Mouse (Mus musculus) forelimb bud, embryonic 11.5 days (tissue): ENCODE results near the gene Chst1.

Experiments used
- DNase-seq: peaks from one replicate; pipeline ENCODE4 v3.0.0-alpha.2; 2012; ENCODE audit warnings: low read depth, low spot score

The Chst1 gene

GRCm38 (mm10) chr2:92608810-92609581, 9.5 kb downstream of the Chst1 start:
- peak; percentile 73 for DNase-seq

- DNase-seq, result no peak
Observed at GRCm38 (mm10) chr2:92609704-92610379, 10.3 kb downstream of the Chst1 start.

GRCm38 (mm10) chr2:92613645-92614044, 14.1 kb downstream of the Chst1 start:
- DNase-seq, result no peak

DNA sequence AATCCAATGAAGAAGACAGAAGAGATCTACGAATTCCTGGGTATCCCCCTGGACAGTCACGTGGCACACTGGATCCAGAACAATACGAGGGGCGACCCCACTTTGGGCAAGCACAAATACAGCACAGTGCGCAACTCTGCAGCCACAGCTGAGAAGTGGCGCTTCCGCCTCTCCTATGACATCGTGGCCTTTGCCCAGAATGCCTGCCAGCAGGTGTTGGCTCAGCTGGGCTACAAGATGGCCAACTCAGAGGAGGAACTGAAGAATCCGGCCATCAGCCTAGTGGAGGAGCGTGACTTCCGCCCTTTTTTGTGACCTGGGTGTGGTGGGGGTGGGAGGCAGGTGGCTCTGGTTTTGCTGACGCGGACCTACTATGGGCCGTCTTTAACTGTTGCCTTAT, 14.6 kb downstream of the Chst1 start:
- DNase-seq, result no peak

DNA sequence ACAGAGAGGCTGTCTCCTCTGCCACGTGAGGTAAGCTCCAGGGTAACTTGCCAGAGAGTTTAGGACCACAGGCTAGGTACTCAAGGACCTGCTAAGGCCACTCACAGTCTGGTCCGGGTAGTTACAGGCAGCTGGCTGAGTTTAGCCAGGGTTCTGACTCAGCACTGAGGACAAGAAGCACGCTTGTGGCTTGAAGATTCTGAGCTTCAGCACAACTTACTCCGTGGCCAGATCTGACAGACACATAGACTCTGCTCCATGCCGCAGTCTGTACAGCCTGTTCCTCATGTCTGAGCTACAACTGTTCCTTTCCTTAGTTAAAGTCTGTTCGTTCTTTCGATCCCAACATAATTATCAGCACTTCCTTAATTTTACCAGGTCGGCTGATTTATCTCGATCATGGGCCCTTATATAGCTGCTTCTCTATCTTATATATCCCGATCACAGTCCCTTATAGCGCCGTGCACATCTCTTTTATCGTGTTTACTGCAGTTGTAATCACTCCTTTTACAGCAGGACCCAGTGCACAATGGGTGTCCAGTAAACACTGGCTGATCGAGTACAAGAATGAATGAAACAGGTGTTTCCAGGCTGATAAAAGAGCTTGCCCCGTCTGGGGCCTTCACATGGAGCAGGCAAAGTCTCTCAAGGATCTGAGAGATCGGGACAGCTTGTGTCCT, 17.7 kb downstream of the Chst1 start:
- DNase-seq, result no peak

DNA sequence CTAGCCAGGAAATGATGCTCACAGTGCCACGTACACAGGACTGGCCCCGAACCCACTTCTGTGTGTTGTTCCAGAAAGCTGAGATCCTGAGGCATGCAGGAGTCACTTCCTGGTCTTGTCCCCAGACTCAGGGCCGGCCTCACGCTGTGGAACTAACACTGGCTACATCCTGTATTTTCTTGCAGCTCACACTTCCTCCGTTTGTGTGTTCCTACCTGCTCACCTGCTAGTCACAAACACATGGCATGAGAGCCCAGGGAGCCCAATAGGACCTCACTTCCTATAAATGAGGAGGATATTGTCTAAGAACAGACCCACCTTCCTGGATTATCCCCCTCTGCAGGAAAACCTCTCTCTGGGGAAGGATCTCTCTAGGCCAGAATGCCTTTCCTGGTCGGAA, 18.5 kb downstream of the Chst1 start:
- no peak for DNase-seq

- DNase-seq, result no peak
Observed at GRCm38 (mm10) chr2:92627633-92628032, 28.1 kb downstream of the Chst1 start.

DNA sequence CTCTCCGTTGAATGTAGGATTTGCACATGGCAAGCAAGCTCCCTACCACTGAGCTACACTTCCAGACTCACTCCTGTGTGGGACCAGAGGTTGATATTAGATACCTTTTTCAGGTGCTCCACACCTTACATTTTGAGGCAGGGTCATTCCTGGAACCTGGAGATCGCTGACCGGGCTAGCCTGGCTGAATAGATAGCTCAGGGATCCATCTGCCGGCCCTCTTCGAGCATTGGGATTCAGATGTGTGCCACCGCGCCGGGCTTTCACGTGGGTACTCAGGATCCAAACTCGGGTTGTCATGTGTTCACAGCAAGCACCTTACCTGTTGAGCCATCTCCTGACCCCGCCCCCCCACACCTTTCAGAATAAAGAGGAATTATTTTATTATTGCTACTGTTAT, 31.3 kb downstream of the Chst1 start:
- no peak for DNase-seq

GRCm38 (mm10) chr2:92632027-92632426, 32.5 kb downstream of the Chst1 start:
- no peak for DNase-seq

DNA sequence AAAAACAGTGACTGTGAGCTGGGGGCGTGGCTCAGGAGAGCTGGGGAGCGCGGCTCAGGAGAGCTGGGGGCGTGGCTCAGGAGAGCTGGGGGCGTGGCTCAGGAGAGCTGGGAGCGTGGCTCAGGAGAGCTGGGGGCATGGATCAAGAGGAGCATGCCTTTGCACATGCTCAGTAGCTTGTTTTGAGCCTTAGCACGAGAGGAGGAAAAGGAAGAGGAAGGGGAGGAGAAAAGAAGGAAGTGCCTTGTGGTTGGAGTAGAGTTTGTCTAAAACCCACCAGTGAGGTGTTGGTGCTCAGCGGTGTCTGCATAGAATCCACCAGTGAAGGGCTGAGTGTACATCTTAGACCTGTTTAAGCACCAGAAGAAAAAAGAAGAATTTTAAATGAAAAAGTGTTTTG, 41.0 kb downstream of the Chst1 start:
- peak; percentile 13 for DNase-seq

GRCm38 (mm10) chr2:92645282-92646037, 46.0 kb downstream of the Chst1 start:
- peak; percentile 8 for DNase-seq

- no peak for DNase-seq
Observed at GRCm38 (mm10) chr2:92649154-92649801, 49.8 kb downstream of the Chst1 start.

- no peak for DNase-seq
Observed at GRCm38 (mm10) chr2:92650428-92650827, 50.9 kb downstream of the Chst1 start.

DNA sequence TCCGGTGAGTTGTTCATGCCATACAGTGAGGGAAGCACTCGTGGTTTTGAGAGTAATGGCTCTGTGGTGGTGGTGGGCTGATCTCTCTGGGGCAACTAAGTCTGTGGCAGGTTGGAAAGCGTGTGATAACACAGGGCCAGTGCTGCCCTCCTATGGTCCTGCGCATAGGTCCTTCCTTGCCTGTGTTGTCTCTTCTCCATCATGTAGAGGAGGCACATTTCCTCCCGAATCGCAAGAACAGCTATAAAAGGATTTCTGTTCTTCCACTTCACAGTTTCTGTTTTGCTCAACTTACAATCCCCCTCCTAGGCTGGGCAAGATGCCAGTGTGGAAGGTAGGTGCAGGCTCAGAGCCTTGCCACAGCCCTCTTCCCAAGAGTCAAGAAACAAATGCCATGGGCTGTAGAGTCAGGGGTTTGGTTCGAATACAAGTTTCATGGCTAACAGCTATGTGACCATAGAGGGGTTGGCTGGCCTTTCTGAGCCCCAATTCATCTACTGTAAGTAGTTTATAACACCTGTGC, 51.8 kb downstream of the Chst1 start:
- no peak for DNase-seq

DNA sequence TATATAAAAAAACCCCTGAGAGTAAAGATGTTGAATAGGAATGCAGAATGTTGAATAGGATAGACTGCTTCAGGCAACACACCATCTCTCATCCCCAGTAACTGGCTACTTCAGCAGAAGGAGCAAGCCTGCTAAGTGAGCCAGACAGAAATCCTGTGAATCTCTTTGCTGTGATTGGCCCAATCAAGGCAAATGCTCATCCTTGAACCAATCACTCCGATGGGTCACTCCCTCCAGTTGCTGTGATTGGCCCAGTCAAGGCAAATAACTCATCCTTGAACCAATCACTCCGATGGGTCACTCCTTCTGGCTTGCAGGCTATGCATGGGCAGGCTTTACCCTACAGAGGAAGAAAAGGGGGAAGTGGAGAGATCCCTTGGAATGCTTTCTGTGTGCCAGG, 57.7 kb downstream of the Chst1 start:
- no peak for DNase-seq

GRCm38 (mm10) chr2:92658293-92659150, 59.0 kb downstream of the Chst1 start:
- DNase-seq, result no peak

GRCm38 (mm10) chr2:92659491-92660035, 60.1 kb downstream of the Chst1 start:
- no peak for DNase-seq

- DNase-seq, result no peak
Observed at GRCm38 (mm10) chr2:92662534-92663068, 63.1 kb downstream of the Chst1 start.
